Mouse (Mus musculus) ovary, postnatal 14 days (tissue): ENCODE data around the gene Bpi.

Experiments used
- DNase-seq: peaks from one replicate; pipeline ENCODE4 v3.0.0; 2022; ENCODE audit warnings: low spot score

The Bpi gene

DNA sequence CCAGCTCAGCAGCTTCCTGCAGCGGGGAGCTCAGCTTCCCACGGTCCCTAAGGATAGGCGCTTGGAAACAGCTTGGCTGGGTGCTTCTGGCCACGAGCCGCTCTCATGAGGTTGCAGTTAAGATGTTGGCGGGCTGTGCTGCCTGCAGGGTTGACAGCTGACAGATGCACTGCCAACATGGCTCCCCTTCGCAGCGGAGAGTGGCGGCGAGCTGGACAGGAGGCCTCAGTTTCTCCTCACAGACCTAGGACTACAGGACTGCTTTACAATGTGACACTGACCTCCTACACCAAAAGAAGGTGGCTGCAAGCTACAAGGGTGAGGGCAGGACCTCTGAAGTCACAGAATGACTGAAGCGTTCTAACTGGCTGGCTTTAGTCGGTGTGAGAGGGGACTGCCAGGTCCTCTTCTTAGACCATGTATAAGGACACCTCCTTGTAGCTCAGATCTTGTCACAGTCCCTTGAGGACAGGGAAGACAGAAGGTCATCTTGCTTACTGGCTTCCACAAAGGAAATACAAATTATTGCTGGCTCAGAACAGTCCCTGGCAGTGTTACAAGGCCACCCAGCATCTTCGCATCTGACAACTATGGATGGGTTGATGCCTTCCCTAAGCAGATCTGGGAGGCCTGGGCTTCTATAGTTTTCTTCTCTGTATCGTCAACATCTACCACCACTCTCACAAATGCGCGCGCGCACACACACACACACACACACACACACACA, 15.6 kb upstream of the Bpi start:
- DNase-seq = no peak

- no peak for DNase-seq
These were observed 14.6 kb upstream of the Bpi start for GRCm38 (mm10) chr2:158243129-158243870.

DNA sequence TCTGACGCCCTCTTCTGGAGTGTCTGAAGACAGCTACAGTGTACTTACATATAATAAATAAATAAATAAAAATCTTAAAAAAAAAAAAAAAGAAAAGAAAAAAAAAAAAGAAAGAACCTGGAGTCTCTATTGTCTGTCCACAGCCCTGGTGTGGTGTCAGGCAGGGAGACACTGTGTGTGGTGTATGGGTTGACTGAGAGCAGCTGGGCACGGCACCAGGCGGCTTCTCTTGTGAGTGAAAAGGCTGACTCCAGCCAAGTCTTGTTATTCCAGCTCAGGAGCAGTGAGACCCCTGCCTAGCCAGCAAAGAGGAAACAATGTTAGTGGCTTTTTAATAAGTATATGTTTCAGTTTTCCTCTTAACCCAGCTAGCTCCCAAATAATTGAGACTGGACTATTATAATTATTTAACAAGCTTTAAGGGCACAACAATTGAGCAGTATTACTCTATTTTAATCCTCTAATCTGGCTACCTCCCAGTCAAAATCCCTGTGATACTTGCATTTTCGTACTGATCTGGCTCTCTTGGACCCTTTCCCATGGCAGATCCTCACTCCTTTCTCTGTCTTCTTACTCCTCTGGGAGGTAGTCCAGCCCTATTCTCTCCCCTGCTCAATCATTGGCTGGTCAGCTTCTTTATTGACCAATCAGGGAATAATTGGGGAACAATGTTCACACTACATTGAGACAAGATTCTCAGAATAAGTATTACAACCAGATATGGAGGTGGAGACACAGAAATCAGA, 12.6 kb upstream of the Bpi start:
- no peak for DNase-seq

GRCm38 (mm10) chr2:158247852-158248251, 10.0 kb upstream of the Bpi start:
- no peak for DNase-seq

DNA sequence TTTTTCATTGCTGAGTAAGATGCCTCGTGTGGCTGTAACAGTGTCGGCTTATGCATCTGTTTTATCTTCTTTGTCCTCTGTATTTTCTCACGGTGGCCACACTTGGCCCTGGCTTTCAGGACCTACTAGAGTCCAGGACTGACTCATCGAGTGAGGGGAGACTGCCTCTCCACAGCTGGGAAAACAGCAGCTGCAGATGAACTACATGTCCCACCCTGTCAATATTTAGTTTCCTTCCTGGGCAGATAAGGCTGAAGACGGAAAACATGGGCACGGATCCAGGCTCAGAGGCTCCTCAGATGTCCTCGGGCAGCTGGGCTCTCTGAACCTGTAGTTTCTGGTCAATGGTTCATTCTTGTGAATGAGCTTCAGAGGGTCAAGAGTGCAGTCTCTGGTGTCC, 9.6 kb upstream of the Bpi start:
- peak; percentile 45 for DNase-seq

- DNase-seq = no peak
These were observed 7.3 kb upstream of the Bpi start for GRCm38 (mm10) chr2:158250558-158250957.

GRCm38 (mm10) chr2:158253806-158254205, 4.1 kb upstream of the Bpi start:
- no peak for DNase-seq

- DNase-seq = no peak
These were observed 1.0 kb upstream of the Bpi start for GRCm38 (mm10) chr2:158256894-158257293.

- peak; percentile 66 for DNase-seq
These were observed 887 bp downstream of the Bpi start for GRCm38 (mm10) chr2:158258781-158259180.

DNA sequence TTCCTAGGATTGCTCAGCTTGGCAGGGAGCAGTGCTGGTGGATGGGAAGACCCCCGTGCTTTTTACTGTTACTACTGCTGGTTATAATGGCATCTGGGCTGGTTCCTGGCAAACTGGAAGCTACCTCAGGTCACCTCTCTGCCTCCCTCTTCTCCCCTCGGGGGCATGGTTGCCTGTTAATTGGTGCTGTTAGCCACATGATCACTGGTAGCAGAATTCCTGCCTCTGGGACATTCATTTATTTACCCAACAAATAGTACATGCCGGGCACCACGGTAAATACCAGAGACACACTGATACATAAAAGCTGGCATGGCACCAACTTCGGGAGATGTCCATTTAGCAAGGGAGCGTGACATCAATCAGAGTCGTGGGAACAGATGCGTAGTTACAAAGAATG, 1.6 kb downstream of the Bpi start:
- no peak for DNase-seq

DNA sequence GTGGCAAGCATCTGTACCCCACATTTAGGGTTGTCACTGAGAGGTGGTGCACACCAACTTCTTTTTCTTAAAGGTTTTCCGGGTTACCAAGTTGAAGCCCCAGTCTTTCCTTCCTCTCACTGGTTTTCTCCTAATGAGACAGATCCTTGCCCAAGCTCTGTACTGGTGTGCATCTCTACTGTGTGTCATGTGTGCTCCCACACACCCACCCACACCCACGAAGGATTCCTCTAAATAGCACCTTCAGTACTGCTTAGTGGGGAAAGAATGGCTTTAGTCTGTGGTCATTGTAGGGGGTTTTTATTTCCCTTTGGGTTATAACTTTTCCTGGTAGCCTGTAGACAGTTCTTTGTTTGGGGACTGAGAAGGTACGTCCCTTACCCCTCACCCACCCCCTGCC, 7.0 kb downstream of the Bpi start:
- DNase-seq = no peak

DNA sequence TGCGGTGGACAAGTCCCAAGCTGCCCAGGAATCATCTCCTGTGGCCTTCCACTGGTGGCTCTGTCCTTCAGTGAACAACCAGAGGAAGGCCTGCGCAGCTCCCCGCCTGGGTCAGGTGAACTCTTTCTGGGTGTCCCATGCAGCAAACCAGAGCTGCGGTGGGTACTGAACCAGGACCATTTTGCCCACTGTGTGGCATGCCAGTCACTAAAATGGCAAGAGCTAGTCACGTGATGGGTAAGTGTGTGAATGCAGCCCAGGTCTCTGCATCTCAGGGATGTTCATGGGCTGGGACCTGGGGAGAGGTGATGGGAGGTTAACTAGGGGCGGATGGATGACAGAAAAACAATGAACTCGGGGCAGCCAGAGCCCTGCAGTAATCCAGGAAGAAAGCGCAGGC, 12.1 kb downstream of the Bpi start:
- no peak for DNase-seq

- DNase-seq = no peak
These were observed 15.8 kb downstream of the Bpi start for GRCm38 (mm10) chr2:158273646-158274045.

DNA sequence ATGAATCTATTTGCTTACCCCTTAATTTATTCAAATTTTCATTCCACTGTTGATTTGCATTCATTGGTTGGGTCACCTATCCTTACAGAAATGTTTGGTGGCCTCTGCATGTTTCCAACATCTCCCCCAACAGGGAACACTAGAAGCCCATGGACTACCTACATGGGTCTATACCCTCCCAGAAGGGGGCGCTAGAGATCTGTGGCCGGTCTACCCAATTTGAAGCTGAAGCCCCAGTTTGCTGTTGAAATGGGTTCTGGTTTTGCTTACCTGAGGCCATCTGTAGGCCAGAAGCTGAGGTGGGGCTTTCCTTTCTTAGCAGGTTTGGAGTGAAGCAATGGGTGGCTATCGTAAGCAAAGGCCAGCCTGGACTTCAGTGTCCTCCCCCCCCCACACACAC, 17.5 kb downstream of the Bpi start:
- DNase-seq = no peak

- no peak for DNase-seq
These were observed 17.9 kb downstream of the Bpi start for GRCm38 (mm10) chr2:158275811-158276210.

- DNase-seq = no peak
These were observed 18.6 kb downstream of the Bpi start for GRCm38 (mm10) chr2:158276451-158276850.

GRCm38 (mm10) chr2:158276878-158277277, 19.0 kb downstream of the Bpi start:
- no peak for DNase-seq

DNA sequence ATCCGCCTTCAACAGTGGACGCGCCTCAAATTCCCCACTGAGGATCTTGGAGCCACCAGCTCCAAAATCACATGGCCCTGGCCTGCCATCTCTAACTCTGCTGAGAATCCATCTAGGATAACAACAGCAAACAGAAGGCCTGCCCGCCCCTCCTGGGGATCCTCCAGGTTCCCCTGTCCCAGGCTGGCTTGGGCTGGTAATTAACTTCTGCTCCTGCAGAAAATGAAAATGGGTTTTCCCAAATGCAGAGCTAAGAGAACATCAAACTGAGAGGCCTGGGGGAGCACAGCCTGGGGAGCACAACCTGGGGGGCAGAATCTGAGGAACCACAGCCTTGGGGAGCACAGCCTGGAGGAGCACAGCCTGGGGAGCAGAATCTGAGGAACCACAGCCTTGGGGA, 21.8 kb downstream of the Bpi start:
- no peak for DNase-seq

- no peak for DNase-seq
These were observed 23.8 kb downstream of the Bpi start for GRCm38 (mm10) chr2:158281497-158282205.

DNA sequence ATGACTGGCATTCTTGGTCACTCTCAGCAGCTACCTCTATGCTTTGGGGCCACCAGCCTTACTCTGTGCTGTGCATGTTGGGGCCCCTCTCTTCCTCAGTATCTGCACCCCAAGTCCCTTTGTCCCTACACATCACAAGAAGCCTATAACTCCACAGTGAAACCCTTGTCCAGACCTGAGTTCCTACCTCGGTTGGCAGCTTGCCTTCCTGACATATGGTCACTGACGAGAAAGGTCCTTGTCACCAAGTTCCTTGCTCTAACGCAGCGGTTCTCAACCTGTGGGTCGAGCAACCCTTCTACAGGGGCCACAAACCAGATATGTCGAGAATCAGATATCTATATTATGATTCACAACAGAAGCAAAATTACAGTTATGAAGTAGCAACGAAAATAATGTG, 25.2 kb downstream of the Bpi start:
- no peak for DNase-seq

- DNase-seq = no peak
These were observed 25.9 kb downstream of the Bpi start for GRCm38 (mm10) chr2:158283771-158284170.

DNA sequence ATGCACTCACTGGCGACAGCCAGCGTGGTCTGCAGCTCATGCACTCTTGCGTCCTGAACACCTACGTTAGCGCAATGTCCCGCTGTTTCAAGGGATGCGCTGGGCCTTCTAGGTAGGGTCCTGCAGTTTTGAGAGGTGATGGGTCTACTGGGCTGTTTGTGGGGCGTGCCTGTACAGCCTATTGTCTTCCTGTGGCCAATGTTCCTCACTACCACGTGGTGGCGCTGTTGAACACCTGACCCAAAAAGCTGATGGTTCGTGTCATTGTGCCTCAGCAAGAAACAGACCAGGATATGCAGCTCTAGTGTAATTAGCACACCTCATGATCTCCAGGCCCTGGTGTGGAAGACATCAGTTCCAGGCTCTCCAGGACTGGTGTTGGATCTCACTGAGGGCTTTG, 26.7 kb downstream of the Bpi start:
- peak; percentile 54 for DNase-seq
